Mouse (Mus musculus) large intestine, adult 2 months (tissue): ENCODE measurements around the gene Gm7358. TPM values are rescaled to one million over a fixed set of nuclear protein-coding genes. Genes with fewer than 3 reads are reported as not detected.
"Not testable (repeated sequence)": the region's sequence is repeated elsewhere in the genome, so short reads cannot be mapped to it uniquely, and the experiment has no call there.

Experiments
- DNase-seq: peaks from one replicate; pipeline ENCODE4 v3.0.0-alpha.2; 2012; ENCODE audit warnings: low read depth, low spot score
- WGBS: fragments of 180-500 bp; shearing (Covaris S2); methylation state at CpG from one replicate; pipeline ENCODE4 v1.1.7; 2018; 5-methylcytosine and 5-hydroxymethylcytosine counted together
- polyA plus RNA-seq: library from polyadenylated mRNA; depleted of rRNA; stranded (reverse); fragments of >200 nt; gene quantifications from 2 replicates; pipeline ENCODE4 v1.2.3, GENCODE M21; 2012; rRNA removed

Gene Gm7358
- polyA plus RNA-seq = not detected in 2 replicates

- WGBS = no CpG with 5 or more reads among the region's 2 CpGs
- DNase-seq = not testable (repeated sequence)
Observed at GRCm38 (mm10) chr17:14059431-14059830, at the start of gene Gm7358. Gene Gm7358 (minus strand): TSS chr17:14059531.

DNA sequence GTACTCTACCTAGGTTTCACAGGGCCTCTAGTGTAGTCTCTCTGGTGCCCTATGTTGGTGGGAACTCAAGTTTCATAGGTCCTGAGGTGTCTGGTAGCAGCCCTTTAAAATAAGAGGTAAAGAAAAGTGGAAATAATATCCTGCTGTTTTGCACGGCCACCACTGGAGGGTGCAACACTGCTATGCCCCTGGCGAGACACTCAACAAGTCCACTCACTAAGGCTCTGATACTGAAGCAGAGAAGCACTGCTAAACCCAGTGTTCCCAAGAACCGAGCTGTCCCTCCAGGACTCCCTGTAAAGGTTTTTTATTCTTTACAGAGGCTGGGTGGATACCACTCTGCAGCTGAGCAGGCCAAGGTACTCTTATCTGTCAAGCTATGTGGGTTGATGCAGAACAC lies 43.7 kb upstream of the Gm7358 start:
- not testable (repeated sequence) for DNase-seq
- 27% methylated on average over 3 of the region's 3 CpGs for WGBS

GRCm38 (mm10) chr17:14101446-14101980 lies 42.2 kb upstream of the Gm7358 start:
- 13% methylated on average over 1 of the region's 1 CpGs for WGBS

DNA sequence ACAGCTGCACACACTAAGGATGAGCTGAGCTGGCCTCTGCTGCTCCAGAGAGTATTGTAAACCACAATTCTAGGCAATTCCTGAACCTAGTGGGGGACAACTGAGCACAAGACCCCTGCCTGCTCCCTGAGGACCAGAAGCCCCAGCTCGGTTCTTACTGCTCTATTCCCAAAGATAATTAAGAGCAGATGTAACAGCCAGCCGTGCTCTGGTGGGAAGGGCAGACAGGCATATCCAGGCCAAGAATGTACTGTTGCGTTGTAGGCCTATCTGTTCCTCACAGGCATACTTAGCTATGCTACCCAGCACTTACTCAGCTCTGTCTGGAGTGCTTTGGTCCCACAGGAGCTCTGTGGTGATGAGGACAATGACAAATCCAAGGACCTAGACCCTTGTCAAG lies 40.6 kb upstream of the Gm7358 start:
- DNase-seq = not testable (repeated sequence)

More at GRCm38 (mm10) chr17:14101446-14101980, 42.2 kb upstream of the Gm7358 start:
- not testable (repeated sequence) for DNase-seq

DNA sequence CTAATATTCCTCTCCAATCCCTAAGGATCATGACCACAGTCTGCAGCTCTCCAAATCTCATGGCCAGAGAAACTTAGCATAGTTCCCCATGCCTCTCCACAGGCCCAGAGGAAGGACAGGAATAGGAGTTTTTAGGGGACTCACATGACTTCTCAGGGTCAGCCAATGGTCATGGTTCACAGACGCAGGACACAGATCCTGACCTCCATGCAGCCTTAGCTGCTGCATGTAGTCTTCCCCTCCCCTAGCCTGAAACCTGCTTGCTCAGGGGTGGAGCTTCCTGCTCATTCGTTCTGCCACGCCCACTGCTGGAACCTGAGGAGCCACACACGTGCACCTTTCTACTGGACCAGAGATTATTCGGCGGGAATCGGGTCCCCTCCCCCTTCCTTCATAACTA lies 34.8 kb upstream of the Gm7358 start:
- DNase-seq = not testable (repeated sequence)
- WGBS = 18% methylated on average over 4 of the region's 7 CpGs

More for the DNA sequence above, 40.6 kb upstream of the Gm7358 start:
- WGBS = 69% methylated on average over 3 of the region's 3 CpGs

GRCm38 (mm10) chr17:14086629-14087028 lies 27.3 kb upstream of the Gm7358 start:
- DNase-seq = not testable (repeated sequence)
- WGBS = 4% methylated on average over 1 of the region's 1 CpGs

- WGBS = 73% methylated on average over 1 of the region's 2 CpGs
- DNase-seq = not testable (repeated sequence)
Observed at GRCm38 (mm10) chr17:14041880-14042279, 17.5 kb downstream of the Gm7358 start.

- 31% methylated on average over 1 of the region's 2 CpGs for WGBS
- DNase-seq = not testable (repeated sequence)
Observed at GRCm38 (mm10) chr17:14037012-14037411, 22.3 kb downstream of the Gm7358 start.

DNA sequence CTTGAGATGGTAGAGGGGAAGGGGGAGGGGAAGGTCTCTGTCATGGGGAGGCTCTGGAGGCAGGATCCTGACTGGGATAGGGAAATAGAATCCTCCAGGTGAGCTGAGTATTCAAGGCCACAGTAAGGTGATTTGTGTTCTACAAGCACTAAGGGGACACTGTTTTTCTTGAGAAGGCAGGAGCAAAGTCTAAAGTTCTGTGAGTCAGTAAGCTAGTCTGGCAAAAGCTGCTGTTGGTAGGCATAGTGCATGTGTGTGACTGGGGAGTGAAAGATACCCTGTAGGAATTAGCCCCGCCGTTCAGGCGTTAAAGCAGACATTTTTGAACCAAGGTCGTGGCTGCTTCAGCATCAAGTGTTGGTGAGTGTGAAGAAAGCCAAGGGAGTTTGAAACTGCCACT lies 23.2 kb downstream of the Gm7358 start:
- WGBS = 41% methylated on average over 4 of the region's 4 CpGs
- DNase-seq = not testable (repeated sequence)

Other genes with a start within 250 kb of the Gm7358 start
- not detected in 2 replicates for gene Gm7168, start 111.2 kb downstream of the Gm7358 start, polyA plus RNA-seq
- not detected in 2 replicates for gene Gm7356, start 55.8 kb downstream of the Gm7358 start, polyA plus RNA-seq
- 14.6 and 14.7 TPM in 2 replicates for gene Dact2, start 144.8 kb upstream of the Gm7358 start, polyA plus RNA-seq
- 55.8 and 59.7 TPM in 2 replicates for gene Smoc2, start 220.0 kb upstream of the Gm7358 start, polyA plus RNA-seq